Mouse (Mus musculus) urinary bladder, postnatal 4 days (tissue): ENCODE measurements around the gene Lrrc51.
"Not testable (repeated sequence)": the region's sequence is repeated elsewhere in the genome, so short reads cannot be mapped to it uniquely, and the experiment has no call there.

Source experiments
- DNase-seq, 2 experiments: peaks; one replicate each; pipeline ENCODE4 v3.0.0; 2021 to 2022; ENCODE audit warnings: low spot score in 2 of 2

The Lrrc51 gene

DNA sequence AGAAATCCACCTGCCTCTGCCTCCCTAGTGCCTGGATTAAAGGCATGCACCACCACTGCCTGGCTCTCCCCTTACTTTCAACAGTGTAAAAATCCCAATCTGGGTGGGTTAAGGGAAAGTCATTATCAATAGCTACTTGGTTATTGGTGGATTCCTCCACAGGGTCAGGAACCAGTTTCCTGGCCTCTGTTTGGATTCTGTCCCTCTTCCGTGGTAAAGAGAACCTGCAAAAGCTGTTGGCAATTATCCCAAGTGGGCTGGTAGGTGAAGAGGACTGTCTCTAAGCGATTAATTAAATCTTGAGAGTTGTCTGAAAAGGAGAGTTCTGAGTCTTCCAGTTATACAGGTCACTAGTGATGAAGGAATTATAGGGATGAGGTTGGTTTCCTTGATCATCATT, 4.7 kb upstream of the Lrrc51 start:
- no peak for DNase-seq

DNA sequence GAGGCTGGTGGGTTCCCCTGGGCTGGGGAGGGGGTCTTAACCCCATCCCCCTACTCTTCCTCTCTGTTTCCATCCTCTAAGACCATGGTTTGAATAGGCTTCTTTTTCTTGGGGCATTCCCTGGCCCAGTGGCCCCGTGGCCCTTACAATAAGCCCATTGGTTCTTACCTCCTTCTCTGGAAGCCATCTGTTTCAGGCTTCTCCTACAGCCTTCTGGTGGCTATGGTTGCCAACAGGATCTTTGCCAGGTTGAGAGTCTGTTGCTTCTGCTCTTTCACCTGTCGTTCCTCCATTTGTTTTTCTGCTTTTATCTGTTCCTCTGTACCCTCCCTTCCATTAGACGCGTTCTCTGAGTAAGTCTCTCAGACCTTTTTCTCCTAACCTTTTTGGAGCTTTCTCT, 3.9 kb upstream of the Lrrc51 start:
- no peak for DNase-seq

DNA sequence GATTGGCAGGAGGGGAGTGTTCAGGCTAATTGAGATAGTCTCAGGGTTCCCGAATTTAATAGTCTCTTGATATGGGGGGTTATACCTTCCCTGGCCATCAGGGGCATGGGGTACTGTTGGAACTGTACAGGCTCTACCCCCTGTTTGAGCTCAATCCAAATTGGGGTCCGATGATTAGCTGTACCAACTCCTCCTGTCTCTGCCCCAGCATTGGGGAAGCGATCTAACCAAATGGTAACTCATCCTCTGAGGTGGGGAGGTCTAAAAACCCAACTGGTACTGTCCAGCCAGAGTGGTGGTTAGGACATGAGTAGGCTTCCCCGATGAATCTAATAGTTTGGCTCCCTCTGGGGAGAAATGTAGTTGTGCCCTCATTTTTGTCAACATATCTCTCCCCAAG, 3.3 kb upstream of the Lrrc51 start:
- DNase-seq, result no peak

DNA sequence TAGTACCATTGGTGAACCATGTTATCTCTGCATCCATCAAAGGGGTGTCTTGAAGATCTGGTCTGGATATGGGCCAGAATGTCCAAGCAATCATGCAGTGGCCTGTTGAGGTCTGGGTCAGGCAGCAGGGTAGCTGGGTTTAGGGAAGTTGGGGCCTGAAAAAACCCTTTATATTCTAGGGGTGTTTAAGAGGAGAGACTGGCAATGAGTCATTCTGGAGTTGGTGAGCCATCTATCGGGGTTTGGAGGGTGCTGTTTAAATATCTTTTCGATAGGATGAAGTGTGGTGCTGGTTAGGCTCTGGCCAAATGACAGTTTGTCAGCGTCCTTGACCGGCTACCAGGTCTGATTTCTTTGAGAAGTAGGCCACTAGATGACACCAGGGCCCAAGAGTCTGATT, 2.3 kb upstream of the Lrrc51 start:
- no peak for DNase-seq

DNA sequence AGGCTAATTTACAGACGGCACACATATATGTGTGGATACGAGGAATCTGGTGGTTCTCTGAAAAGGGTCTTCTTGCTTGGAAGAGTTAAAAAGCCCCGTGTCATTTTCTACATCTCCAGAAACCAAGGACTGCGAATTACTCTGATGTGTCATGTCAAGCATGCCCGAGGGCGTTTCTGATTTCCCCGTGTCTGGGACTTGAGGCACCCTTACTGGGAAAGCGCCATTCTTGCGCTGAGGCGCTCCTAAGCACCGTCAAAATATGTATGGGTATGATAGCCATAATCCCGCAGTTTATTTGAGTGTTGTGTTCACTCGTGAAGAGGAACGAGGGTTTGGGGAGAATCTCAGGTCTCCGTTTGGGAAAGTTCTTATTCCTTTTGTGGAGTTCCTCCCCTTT, 395 bp downstream of the Lrrc51 start:
- DNase-seq, result no peak

DNA sequence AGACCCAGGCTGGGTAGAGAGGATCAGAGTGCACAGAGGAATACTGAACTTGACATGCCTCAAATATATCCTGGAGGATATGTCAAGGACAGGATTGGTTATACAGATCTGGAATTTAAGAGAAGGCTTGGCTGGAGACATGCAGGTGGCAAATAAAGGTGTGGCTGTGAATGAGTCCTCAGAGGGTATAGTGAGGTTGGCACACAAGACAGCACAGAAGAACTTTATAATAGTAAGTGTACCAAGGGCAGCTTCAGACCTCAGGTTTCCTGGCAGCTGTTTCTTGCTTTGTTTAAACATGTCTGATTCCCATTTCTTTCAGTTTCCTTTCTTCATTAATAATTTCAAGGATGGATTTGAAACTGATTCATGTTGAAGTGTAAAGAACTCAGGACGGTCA, 1.1 kb downstream of the Lrrc51 start:
- DNase-seq, result no peak

DNA sequence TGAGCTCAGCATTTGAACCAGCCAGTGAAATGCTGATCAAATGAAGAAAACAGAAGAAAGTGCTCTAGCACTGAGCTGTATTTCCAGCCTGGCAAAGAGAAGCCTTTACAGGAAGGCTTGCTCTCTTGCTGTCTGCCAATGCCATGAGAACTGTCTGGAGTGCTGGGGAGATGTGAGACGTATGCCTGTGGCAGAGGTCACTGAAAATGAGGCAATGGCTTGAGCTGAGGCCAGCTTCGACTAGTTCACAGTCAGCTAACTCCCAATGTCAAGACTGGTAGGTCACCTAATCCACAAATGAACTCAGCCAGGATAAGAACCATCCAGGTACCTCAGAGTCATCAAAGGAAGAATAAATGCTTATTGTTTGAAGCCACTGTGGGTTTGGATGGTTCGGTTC, 5.6 kb downstream of the Lrrc51 start:
- DNase-seq, result no peak

DNA sequence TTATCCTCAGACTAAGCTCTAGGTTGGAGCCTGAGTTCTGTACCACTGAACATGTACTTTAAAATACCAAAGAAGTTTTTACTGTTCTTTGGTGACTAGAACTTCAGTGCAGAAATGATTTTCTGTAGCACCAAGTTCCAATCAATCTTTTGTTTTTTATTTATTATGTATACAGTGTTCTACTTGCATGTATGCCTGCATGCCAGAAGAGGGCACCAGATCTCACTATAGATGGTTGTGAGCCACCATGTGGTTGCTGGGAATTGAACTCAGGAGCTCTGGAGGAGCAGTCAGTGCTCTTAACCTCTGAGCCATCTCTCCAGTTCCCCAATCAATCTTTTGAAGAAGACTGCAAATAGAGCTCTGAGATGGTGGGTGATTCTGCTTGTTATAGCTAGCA, 7.8 kb downstream of the Lrrc51 start:
- not testable (repeated sequence) for DNase-seq

DNA sequence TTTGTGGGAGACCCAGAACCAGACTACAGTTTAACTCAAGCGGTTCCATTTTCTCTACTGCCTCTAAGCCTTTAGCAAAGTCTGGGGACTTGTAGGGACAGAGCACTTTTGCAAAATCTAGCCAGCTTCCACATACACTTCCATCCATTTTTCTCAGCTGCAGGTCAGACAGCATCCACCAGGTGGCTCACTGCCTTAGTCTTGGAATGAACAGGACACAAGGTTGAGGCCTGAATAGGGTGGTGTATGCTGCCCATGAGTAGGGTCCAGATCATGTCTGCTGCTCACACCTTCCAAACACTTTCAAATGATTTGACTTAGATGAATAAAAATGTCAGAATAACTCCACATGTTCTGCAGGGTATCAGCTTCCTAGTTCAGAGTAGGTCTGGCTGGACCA, 15.6 kb downstream of the Lrrc51 start:
- DNase-seq, result peak in 1 of 2 experiments; percentile 37

DNA sequence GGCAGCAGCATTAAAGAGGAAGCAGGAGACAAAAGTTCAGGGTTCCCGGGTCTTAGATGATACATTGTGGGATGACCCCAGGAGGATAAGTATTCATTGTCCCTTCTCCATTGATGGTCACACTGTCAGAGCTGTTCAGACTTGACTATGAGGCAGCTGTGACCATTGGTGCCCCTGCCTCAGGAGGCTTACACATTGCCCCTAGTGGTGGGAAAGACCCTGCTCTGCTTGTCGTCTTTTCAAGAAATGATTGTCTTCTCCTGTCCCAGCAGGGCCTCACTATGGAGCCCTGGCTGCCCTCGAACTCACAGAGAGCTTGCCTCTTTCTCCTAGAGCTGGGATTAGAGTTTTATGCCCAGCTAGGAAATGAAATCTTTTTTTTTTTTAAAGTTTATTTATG, 21.7 kb downstream of the Lrrc51 start:
- DNase-seq, result no peak

DNA sequence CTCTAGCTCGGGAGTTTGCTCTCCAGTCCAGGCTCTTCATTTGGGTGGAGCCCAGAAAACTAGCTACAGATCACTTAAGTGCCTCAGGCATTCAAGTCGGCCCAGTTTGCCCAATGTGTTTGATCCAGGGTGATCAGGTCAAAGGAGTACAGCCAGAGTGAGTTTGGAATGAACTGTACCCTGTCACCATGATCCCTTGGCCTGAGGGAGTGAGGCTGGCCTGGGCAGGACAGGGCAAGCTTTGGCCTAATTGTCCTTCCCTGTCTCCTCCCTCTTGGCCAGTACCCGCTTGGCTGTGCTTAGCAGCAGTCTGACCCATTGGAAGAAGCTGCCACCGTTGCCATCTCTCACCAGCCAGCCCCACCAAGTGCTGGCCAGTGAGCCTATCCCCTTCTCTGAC, 23.6 kb downstream of the Lrrc51 start:
- DNase-seq, result no peak

DNA sequence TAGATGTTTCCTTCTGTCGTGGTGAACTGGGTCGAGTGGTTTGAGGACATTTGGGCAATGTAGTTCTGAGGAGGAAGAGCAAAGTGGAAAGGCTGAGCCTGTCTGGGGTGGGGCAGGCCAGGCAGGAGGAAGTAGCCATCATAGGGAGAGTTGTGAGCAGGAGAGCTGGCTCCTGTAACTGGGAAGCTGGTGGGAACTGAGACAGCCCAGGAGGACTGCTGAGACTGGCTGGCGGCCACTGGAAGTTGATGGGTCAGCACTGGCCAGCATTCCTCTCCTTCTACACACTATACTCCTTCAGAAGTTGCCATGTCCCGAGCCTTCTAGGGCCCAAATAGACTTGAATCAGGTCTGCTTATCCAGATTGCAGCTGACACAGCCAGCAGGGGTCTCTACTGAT, 25.3 kb downstream of the Lrrc51 start:
- no peak for DNase-seq

DNA sequence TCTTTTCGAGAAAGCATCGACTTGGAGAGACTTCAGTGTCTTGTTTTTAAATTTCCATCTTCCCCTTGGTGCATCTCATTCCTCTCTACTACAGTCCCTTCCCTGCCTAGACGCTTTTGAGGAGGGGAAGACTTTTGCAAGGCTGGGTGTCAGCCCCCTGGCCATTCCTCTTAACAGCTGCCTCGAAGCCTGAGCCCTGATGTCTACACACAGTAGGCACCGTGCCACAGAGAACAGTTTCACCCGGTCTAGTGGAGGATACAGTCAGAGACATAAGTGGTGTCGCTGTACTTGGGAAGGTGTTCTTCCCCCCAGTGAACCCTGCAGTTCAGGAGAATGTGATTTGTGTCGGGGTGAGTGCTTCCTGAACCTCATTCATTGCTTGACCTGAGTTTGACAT, 27.0 kb downstream of the Lrrc51 start:
- DNase-seq, result no peak

DNA sequence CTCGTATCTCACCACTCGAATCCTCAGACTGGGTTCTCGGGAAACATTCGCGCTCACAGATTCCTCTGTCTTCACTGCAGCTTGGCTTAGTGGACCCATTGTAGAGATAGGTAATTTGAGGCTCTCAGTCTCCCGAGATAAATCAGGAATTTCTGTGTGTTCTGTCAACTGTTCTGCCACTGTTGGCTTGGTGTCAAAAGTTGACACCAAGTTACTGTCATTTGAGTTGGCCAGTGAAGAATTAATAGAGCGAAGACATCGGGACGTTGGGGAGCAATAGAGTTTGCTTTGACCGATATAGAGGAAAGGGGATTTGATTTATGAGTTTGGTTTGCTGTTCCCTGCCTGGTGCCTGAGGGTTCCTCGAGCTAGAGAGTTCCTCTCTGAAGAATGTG, 27.4 kb downstream of the Lrrc51 start, which contains the start of gene Tomt:
TSS of gene Tomt (minus strand) at position 73 of the 395 bp plus-strand sequence.
- DNase-seq, result no peak

DNA sequence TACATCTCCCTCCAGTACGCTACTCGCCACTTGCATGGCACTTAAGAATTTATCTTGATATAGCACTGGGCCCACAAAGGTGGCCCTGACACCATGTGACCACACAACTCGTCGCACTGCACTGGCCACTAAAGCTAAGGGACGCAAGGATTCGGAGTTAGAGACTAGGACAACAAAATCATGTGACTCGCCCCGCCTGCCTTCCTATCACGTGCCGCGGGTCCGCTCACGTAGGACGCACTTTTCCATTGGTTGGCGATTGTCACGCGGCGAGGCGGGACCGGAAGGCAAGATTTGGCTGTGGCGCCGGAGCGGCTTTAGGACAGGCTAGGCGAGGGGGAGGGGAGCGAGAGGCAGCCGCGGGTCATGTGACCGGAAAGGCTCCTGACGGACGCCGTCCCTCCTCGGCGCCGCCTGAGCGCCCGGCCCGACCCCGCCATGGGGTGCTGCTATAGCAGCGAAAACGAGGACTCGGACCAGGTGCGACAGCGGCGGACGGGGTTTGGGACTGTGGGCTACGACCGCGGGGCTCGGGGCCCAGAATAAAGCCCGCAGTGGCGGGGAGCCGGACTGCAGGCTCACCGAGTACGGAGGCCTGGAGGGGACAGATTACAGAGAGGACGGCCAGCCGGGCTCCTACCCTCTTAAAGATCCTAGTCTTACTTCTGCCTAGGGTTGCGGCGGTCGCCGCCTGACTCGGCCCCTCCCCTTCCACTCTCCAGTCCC, 28.0 kb downstream of the Lrrc51 start, which contains the start of gene Lamtor1:
TSS of gene Lamtor1 (plus strand) at position 344 of the 726 bp plus-strand sequence.
- DNase-seq, result peak; percentile 99 to 100

DNA sequence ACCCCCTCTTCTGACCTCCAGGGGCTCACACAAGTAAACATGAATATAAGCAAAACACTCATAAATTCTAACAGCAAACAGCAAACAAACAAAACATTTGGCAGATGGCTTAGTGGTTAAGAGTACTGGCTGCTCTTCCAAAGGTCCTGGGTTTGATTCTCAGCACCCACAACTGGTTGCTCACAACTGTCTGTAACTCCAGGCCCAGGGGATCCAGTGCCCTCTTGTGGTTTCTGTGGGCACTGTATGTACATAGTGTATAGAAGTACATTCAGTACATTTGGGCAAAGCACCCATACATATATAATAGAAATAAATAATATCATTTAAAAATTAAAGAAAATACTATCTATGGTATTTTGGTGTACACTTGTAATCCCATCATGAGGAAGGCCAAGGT, 30.8 kb downstream of the Lrrc51 start:
- no peak for DNase-seq

DNA sequence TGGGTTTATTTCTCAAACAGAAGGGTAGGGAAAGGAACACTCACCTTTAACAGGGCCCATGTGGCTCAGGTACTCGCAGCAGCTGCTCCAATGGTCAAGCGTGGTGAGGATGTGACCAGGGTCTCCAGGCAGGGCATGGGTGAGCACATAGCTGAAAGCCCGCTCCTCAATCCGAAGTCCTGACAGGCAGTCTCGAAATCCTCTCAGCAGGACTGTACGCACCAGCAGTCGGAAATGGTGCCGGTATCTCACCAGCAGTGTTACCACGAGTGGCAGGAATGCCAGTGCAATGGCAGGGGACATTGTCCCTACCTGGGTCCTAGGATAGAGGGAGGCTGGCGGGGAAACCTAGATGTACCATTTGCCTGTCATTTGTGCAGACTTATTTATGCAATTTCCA, 31.7 kb downstream of the Lrrc51 start:
- no peak for DNase-seq

DNA sequence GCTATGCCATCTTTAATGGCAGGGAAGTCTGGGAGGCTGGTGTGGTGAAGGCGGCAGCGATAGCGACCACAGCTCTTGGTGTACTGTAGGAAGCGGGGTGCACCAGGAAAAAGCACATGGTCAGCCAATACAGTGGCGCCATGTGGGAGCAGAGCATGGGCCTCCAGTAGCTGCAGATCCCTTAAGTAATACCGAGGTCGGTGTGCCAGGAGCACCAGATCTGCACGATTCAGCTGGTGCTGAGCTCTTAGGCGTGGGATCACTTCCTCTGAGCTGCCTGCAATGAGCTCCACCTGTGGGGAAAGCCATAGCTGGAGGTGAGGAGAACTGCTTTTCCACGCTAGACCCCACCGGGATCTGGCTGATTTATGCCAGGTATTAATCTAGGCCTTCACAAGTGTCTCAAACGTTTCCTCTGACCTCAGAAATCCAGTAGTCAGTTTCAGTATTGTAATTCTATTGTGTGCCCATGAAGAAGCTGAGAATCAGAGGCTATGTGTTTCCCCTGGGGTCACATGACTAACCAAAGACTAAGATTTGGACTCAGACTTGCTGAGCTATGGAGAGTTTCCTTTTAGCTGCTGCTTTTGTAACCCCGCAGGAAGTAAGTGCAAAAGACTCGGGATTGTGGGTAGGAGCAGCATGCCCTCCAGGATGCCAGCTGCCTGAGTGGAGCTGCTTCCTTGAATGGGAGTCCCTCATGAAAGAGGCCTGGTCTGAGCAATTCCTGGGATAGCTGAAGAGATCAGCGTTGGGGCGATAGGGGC, 33.2 kb downstream of the Lrrc51 start:
- no peak for DNase-seq

DNA sequence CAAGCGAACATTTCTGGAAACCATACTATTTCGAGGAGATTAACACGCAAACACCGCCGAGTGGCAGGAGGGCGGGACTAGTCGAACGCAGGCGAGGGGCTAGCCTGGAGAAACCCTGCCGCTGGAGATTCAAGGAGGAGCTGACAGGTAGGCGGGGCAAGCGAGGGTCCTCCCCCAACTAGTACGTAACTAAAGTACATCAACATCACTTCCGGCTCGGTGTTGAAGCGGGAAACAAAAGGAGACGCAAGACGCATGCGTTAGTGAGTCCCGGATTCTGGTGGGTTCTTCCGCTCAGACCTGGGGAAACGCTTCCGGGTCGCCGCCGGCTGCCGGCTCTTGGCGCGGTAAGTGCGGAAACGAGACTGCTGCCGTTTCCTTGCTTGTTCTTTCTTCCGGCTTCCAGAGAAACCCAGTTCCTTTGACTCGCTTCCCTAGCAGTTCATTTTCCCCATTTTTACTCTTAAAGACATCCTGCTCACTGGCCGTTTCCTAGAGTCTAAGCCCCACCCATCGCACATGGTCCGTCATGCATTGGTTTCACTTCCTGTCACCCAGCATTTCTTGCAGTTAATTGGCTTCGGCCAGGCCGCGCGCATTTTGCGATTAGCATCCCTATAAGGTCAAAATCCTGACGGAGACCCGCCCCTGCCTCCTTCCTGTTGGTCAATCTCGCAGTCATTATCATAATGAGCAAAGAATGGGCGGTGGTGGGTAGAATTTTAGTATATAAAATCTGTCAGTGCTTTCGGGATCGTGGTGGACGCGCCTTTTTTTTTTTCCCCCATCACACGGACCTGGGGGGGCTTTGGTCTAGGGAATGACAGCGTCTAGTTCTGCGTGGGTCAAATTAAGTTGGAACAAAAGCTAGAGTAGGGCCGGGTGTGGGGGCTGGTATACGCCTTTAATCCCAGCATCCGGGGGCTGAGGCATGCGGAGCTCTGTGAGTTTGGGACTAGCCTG, 37.3 kb downstream of the Lrrc51 start:
- DNase-seq, result peak; percentile 94 to 95

DNA sequence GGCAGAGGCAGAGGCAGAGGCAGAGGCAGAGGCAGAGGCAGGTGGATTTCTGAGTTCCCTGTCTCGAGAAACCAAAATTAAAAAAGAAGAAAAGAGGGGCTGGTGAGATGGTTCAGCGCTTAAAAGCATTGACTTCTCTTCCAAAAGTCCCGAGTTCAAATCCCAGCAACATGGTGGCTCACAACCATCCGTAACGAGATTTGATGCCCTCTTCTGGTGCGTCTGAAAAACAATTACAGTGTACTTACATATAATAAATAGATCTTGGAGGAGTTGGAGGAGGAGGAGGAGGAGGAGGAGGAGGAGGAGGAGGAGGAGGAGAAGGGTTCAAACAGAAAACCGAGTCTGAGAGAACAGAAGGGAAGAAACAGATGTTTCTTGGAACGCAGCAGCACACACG, 38.0 kb downstream of the Lrrc51 start:
- no peak for DNase-seq

DNA sequence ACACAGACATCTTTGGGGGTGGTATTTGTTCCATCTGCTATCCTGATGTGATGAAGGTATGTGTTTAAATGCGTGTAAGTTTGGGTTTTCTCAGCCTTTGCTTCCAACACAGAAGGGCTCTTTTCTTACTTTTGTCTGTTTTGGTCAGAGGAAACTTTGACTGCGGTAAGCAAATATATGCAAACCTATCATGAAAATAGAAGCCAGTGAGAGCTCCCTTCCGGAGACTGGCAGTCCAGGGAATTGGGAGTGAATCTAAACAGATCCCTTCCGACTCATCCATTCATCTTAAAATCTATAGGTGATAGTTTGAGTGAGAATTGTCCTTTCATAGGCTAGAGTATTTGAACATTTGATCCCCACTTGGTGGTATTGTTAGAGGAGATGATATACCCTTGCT, 45.2 kb downstream of the Lrrc51 start:
- no peak for DNase-seq

DNA sequence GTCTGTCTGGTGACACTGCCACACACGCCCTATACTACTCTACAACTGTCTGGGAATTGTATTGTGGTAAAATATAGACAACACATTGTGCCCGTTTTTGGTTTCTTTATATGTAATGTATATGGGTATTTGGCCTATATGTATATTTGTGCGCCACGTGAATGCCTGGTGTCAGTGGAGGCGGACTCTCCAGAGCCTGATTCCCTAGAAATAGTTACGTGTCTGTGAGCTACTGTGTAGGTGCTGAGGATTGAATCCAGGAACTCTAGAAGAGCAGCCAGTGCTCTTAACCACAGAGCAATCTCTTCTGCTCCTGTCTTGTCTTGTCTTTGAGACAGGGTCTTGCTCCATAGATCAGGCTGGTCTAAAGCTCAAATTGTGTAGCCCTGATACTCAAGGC, 47.4 kb downstream of the Lrrc51 start:
- DNase-seq, result no peak
